Mouse (Mus musculus) liver, postnatal 0 days (tissue): ENCODE results near the gene Mxd4.

ENCODE experiments used
- CTCF ChIP-seq: sonication (generic); IDR thresholded peaks from 2 replicates; pipeline ENCODE4 v1.5.1; 2016; ENCODE audit warnings: antibody characterized with exemption, low read depth
- EP300 ChIP-seq: IDR thresholded peaks from 2 replicates; pipeline ENCODE4 v1.6.1; 2016; ENCODE audit warnings: antibody characterized with exemption, low read depth, mild to moderate bottlenecking

GRCm38 (mm10) chr5:34197243-34197642 lies 9.7 kb upstream of the Mxd4 start:
- TF ChIP-seq CTCF (no peak), EP300 (no peak)
